Mouse (Mus musculus) adrenal gland, postnatal 25 days (tissue): Measurements from ENCODE around the gene Nbl1. TPM values are rescaled to one million over a fixed set of nuclear protein-coding genes. Genes with fewer than 3 reads are reported as not detected.

Experiments
- DNase-seq: peaks from one replicate; pipeline ENCODE4 v3.0.0; 2021; ENCODE audit warnings: mixed read lengths
- total RNA-seq: library from RNA; stranded (reverse); gene quantifications from 2 replicates; pipeline ENCODE4 v1.2.3, GENCODE M21; 2021

Nbl1 gene
- total RNA-seq, 1 experiment from 2014 or later = 21.4 TPM

DNA sequence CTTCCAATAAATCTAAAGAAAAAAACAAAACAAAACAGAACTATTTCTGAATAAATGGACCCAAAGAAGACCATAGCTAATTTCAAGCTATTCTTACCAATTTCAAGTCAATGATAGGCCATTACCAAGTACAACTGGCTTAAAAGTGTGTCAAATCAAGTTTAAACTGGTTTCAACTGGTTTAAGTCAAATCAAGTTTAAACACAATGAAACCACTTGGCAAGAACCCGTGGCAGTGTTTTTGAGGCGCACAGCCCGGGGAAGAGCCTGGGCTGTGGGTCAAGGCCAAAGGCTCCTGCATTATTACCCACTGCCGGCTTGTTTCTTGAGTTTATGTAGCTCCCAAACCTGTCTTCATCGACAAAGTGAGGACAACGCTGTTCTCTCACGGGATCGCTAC, 7.5 kb upstream of the Nbl1 start:
- DNase-seq = no peak

GRCm38 (mm10) chr4:139096201-139096600, 3.4 kb upstream of the Nbl1 start:
- DNase-seq = no peak

GRCm38 (mm10) chr4:139095406-139095805, 2.6 kb upstream of the Nbl1 start:
- peak; percentile 41 for DNase-seq

GRCm38 (mm10) chr4:139093196-139093530, 370 bp upstream of the Nbl1 start:
- DNase-seq = no peak

- DNase-seq = peak; percentile 32
These were observed 1.1 kb downstream of the Nbl1 start for GRCm38 (mm10) chr4:139091478-139092355.

- no peak for DNase-seq
These were observed 1.7 kb downstream of the Nbl1 start for GRCm38 (mm10) chr4:139091066-139091465.

DNA sequence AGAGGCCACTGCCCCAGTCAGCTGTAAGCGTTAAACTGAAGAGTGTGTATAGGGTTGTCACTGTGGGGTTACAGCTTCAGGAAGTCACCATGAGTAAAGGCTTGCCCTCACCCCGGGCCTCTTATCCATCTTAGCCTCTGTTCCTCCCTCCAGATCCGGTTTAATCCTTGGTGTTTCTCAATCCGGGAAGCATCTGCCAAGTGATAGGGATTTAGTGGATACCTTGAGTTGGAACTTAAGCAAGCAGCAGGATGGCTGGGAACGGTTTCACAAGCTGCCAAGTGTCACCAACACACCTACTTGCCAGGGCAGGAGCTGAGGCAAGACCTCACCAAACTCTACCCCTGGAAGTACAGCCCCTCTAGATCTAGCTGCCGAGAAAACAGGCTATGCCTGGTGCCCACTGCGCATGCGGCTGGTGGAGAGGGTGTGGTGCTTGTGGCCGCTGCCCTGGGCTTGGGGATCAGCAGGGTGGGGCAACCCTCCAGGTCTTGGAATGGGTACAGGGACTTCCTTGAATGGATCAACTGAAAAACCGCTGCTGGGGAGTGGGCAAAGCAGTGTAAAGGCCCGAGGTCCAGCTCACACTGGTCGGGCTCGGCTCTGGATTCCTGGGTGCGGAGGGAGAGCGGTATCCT, 2.4 kb downstream of the Nbl1 start:
- no peak for DNase-seq

DNA sequence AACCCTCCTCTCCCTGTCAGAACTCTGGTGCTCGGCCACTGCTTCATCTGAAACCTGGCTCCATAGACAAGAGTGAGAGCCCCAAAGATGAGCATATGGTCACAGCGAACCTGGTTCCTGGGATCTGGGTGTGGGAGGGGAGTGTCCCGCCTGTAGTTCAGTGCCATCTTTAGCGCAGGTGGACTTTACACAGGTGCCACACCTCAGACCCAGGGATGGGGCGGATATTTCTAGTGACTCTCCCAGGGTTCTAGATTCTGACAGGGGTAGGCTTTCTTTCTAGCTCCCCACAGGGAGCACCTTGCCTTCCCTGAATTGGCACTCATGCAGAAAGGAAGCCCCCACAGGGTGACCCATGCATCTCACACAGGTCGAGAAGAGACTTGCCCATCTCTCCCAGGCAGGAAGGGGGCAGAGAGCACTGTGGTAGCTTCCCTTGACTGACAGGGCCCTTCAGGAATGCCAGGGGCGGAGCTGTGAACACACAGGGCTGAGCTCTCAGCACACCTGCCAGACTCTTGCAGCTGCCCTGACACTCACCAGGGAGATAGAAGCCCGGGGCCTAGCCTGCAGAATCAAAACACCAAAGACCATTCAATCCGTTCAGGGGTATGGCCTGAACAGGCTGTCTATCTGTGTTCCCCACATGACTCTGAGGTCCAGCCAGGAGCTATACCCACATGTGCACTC, 3.7 kb downstream of the Nbl1 start:
- DNase-seq = no peak

GRCm38 (mm10) chr4:139086984-139087383, 5.8 kb downstream of the Nbl1 start:
- DNase-seq = no peak

GRCm38 (mm10) chr4:139086037-139086436, 6.8 kb downstream of the Nbl1 start:
- peak; percentile 81 for DNase-seq

- DNase-seq = no peak
These were observed 7.5 kb downstream of the Nbl1 start for GRCm38 (mm10) chr4:139085337-139085736.

DNA sequence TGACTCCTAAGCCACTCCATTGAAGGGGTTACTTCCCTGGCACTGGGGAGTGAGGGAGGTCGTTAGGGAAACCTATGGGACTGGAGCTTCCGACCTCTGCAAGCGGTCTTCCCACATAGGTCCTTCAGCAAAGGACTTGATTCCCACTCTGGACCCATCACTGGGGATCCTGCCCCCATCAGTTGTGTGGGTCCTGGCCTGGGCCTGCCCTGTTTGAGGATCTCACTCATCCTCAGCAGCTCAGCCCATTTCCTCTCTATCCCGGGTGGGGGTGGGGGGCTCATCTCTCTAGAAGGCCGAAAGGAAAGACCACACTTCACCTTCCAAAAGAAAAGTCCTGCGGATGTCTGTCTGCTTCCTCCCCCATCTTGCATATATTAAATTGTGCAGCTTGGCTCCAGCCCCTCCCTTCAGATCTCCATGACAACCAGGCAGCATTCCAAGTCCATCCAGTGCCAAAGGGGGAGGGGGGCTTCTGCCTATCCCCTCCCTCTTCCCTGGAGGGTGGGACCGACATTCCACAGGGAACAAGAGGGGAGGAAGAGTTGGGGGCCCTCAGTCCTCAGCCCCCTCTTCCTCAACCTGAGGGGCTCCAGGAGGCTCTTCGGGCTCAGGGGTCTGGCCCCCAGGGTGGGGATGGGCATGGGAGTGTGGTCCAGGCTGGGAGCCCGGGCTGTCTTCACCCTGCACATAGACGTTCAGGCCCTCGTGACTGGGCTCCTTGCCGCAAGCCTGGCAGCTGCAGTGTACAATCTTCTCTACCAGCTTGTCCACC, 9.8 kb downstream of the Nbl1 start:
- no peak for DNase-seq

- DNase-seq = peak; percentile 35
These were observed 11.4 kb downstream of the Nbl1 start for GRCm38 (mm10) chr4:139081270-139081931.

GRCm38 (mm10) chr4:139080259-139080658, 12.5 kb downstream of the Nbl1 start:
- DNase-seq = no peak

GRCm38 (mm10) chr4:139079439-139079838, 13.4 kb downstream of the Nbl1 start:
- DNase-seq = no peak

- DNase-seq = no peak
These were observed 14.1 kb downstream of the Nbl1 start for GRCm38 (mm10) chr4:139078726-139079125.

DNA sequence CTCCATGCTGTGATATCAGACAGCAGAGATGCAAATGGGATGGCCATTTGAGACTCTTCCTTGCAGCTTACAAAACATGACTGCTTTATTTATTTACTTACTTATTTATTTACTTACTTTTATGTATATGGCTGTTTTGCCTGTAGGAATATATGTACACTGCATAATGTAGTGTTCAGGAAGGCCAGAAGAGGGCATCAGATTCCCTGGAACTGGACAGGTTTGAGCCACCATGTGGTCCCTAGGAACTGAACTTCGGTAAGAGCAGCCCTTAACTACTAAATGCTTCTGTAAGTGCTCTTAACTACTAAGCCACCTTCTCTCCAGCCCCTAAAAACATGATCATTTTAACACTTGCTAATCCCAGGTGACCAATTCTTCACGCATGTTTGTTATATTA, 14.5 kb downstream of the Nbl1 start:
- DNase-seq = no peak

DNA sequence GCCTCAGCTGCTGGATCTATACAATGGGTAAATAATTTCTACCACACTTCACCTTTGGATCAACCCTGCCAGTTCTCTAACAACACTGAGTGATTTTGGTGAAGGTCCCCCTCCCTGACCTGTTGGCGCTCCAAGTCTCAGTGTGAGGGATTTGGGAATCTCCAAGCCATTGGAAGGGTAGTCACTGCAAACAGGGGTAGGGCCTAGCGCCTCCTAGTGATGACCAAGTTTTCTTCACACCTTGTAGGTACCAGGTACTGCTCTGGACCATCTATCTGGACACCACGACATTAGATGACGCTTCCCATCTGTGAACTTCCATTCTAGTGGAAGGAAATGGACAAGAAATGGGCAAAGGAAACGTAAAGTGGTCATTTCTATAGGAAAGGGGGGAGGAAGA, 16.9 kb downstream of the Nbl1 start:
- DNase-seq = no peak

DNA sequence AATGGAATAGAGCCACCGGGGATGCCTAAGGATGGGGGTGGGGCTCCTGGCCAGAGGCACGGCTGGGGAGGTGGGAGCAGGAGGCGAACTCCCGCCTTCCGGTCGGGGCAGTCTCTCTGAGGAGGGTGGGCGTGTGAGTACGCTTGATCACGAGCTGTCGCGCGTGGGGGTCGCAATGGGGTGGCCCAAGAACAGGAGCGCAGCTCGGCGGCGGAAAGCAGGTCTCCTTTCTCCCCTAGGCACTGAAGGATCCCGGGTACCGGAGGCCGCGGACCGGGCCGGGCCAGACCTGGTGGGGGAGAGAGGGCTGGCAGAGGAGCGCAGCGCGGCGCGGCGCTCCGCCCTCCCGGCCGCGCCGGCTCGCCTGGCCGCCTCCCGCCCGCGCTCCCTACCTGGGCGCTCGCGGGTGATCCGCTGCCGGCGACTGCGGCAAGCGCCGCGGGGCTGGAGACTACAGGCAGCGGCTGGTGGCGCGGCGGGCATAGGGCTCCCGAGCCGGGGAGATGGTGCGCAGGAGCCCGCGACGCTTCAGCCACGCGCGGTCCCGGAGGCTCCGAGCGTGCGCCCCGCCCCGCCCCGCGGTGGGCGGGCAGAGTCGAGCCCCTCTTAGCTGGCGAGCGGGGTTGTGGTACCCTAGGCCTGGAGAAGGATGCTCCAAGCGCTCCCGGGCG, 17.6 kb downstream of the Nbl1 start, which contains the start of gene Htr6:
Htr6 (minus strand) TSS at position 530 of the 671 bp plus-strand sequence.
- no peak for DNase-seq

- no peak for DNase-seq
These were observed 18.7 kb downstream of the Nbl1 start for GRCm38 (mm10) chr4:139074060-139074459.

- no peak for DNase-seq
These were observed 24.5 kb downstream of the Nbl1 start for GRCm38 (mm10) chr4:139068287-139068686.
